Mouse (Mus musculus) bone marrow macrophage, adult 2 months (primary cell): Measurements from ENCODE around the gene Gyg. TPM values are rescaled to one million over a fixed set of nuclear protein-coding genes. Genes with fewer than 3 reads are reported as not detected.

Experiments used
- H3K27ac ChIP-seq: 2 replicates; pipeline ENCODE4 v1.5.1; 2012; ENCODE audit warnings: low read depth, low read length; ENCODE audit not compliant: insufficient read depth
- H3K4me1 ChIP-seq: 2 replicates; pipeline ENCODE4 v1.6.1; 2012; ENCODE audit warnings: low read length; ENCODE audit not compliant: control insufficient read depth, insufficient read depth
- H3K4me3 ChIP-seq: 2 replicates; pipeline ENCODE4 v1.5.1; 2012; ENCODE audit warnings: mild to moderate bottlenecking, low read length, moderate library complexity; ENCODE audit not compliant: insufficient read depth
- CTCF ChIP-seq: IDR thresholded peaks from 2 replicates; pipeline ENCODE4 v1.5.1; 2012; ENCODE audit warnings: low read depth, mild to moderate bottlenecking, low read length, moderate library complexity
- POLR2A ChIP-seq: IDR thresholded peaks from 2 replicates; pipeline ENCODE4 v1.6.1; 2012; ENCODE audit warnings: mild to moderate bottlenecking, low read depth, low read length, borderline replicate concordance
- polyA plus RNA-seq: library from polyadenylated mRNA; stranded (reverse); fragments of >200 nt; gene quantifications from 2 replicates; pipeline ENCODE4 v1.2.4, GENCODE M21; 2012; ENCODE audit not compliant: missing spikeins, insufficient read depth, insufficient read length

The Gyg gene
- polyA plus RNA-seq, 1 experiment, result 171 TPM

DNA sequence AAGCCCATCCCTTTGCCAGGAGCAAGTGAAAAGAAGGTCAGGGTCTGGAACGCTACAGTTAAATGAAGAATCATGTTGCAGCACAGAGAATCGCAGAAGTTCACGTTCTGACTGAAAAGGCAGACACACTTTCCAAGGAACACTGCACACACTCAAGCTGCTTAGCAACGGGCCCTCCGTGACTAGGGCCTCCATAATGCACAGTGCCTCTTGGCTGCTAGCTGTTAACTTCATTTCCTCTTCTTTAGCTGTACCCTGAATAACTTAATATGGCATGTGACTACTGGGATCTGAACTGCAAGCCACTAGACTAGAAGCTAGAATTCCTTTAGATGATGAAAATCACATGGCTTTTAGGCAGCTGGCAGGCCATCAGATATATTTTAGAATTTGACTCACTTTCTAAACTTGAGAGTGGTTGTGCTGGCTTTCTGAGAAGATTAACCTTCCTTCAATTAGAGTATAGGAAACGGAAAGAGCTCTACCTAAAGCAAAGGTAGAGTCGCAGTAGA lies 8.2 kb downstream of the Gyg start:
- TF ChIP-seq POLR2A (no peak), CTCF (no peak)
- Histone ChIP-seq H3K4me1 (peaks cover 23% of the 10 kb centered on the region), H3K4me3 (no peak overlapping the region), H3K27ac (peak overlapping the region; percentile 71)

DNA sequence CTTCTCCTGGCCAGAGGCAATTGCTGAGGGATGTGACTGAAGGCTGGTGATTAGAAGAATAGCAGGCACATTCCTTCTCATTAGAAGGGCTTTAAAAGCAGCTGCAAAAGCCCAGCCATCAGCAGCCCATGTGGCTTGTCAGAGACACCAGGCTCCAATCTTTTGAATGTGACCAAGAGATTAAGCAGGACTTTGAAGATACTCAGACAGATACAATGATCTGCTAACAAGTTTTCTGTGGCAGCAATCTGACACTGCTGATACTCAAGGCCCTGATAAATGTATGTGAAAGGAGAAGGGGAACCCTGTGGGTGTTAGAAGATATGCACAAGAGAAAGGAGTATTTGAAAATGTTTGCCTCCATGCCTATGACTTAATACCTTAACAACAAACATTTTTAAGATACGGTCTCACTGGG lies 9.4 kb downstream of the Gyg start:
- TF ChIP-seq POLR2A, result no peak
- no peak for TF ChIP-seq CTCF
- no peak overlapping the region for H3K4me3 ChIP-seq
- peaks cover 23% of the 10 kb centered on the region for H3K4me1 ChIP-seq
- H3K27ac ChIP-seq, result peak overlapping the region; percentile 40; the same call in 1 of the 2 replicates

DNA sequence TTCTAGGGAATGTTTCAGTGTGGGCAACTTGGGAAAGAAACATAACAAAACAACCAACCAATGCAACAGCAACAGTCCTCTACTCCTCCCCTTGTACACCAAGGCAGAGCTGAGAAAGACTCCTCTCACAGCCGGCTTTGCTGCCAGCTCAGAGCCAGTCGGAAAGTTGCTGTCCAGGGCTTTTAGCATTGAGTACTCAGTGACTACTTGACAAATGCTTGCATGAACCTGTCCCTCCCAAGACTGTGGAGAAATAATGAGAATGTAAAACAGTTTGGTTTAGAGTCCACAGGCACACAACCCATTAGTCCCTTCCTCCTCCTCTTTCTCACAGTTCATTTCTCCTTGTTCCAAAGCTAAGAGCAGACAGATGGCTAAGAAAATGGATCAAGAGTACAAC lies 10.7 kb downstream of the Gyg start:
- peaks cover 23% of the 10 kb centered on the region for H3K4me1 ChIP-seq
- no peak overlapping the region for H3K4me3 ChIP-seq
- TF ChIP-seq CTCF, result no peak
- no peak for TF ChIP-seq POLR2A
- no peak overlapping the region for H3K27ac ChIP-seq

DNA sequence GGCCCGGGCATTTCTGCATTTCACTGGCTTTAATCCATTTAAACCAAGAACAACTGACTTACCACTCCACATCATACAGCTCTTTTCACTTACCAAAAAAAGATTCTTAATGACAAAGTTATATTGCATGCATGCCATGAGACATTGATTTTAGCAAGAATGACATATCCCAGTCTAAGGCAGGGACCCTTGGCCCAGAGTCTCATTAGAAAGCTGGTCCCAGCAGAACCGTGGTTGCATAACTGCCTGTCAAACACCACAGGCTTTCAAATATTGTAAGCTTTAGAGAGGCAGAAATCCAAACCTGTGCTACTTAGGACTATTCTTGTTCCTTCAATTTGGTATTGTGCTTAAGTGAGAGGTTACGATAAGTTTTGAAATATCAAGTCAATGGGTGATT lies 11.4 kb downstream of the Gyg start:
- no peak for TF ChIP-seq CTCF
- no peak for TF ChIP-seq POLR2A
- Histone ChIP-seq H3K4me1 (peaks cover 23% of the 10 kb centered on the region), H3K4me3 (no peak overlapping the region), H3K27ac (no peak overlapping the region)

DNA sequence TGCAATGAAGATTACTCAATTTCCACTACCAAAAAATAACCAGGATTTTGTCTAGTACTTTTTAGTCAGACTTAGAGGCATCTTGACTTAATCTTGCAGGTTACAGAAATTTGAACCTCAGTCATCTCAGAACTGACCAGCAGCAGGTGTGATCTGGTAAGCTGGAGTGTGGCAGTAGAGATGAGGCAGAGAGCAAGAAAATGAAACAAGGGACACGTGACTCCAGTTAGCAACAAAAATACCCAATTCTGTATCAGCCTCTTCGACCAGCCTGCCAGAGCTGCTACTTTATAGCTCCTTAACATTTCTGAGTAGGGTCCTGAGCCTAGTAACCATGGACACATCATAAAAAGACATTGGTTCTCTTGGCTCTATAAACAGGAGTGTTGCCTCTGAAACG lies 12.5 kb downstream of the Gyg start:
- H3K4me3 ChIP-seq, result no peak overlapping the region
- H3K4me1 ChIP-seq, result peaks cover 17% of the 10 kb centered on the region
- TF ChIP-seq CTCF, result no peak
- TF ChIP-seq POLR2A, result no peak
- H3K27ac ChIP-seq, result no peak overlapping the region

DNA sequence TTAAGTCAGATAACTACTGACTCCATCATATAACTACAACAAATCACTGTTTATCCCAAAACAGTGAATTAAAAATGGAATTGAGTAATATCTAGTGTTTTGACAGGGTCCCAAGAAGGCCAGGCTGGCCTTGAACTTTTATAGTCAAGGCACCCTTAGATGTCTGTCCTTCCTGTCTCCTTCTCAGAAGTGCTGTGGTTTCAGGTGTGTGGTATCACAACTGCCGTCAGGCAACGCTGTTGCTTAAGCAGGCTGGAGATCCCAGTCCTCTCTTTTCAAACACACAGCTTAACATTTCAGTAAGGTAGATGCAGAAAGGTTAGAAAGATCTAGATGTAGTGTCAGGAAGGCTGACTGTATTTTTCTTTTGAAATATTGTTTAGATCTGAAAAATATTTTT lies 13.0 kb downstream of the Gyg start:
- Histone ChIP-seq H3K27ac (no peak overlapping the region), H3K4me3 (no peak overlapping the region), H3K4me1 (peaks cover 19% of the 10 kb centered on the region)
- TF ChIP-seq POLR2A, result no peak
- no peak for TF ChIP-seq CTCF

DNA sequence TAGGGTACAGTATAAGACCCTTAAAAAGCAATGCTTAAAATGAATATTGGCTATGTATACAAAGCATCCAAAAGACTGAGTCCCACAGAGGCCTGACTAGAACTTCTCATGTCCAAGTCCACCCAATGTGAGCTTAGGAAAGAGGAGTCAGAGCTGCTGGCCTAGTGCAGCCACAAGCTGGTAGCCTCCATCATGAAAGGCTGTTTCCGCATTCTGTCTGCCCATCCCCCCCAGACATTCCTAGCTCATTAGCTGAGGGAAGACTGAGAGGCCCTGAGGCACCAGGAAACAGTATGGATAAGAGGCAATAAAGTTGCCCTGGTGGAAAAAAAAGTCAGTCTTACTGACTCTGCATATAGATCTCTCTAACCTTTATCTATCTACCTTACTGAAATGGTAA lies 13.4 kb downstream of the Gyg start:
- TF ChIP-seq CTCF (no peak), POLR2A (no peak)
- peaks cover 21% of the 10 kb centered on the region for H3K4me1 ChIP-seq
- no peak overlapping the region for H3K27ac ChIP-seq
- no peak overlapping the region for H3K4me3 ChIP-seq

DNA sequence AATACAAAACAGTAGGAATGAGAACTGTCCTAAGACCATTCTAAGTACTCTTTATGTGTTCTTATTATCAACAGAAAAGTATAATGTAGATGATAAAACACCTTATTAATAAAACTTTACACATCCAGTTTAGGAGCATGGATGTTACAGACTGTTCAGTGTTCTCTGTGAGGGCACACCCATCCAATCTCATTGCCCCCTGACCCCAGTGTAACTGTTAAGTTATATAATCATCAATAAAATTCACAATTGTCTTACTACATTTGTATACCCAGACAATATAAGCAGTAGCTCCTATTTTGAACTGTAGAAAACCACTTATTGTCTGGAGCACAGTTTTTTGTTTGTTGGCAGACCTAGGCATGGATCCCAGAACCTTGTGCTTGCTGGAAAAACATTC lies 13.9 kb downstream of the Gyg start:
- peaks cover 20% of the 10 kb centered on the region for H3K4me1 ChIP-seq
- H3K27ac ChIP-seq, result no peak overlapping the region
- TF ChIP-seq POLR2A (no peak), CTCF (no peak)
- no peak overlapping the region for H3K4me3 ChIP-seq

DNA sequence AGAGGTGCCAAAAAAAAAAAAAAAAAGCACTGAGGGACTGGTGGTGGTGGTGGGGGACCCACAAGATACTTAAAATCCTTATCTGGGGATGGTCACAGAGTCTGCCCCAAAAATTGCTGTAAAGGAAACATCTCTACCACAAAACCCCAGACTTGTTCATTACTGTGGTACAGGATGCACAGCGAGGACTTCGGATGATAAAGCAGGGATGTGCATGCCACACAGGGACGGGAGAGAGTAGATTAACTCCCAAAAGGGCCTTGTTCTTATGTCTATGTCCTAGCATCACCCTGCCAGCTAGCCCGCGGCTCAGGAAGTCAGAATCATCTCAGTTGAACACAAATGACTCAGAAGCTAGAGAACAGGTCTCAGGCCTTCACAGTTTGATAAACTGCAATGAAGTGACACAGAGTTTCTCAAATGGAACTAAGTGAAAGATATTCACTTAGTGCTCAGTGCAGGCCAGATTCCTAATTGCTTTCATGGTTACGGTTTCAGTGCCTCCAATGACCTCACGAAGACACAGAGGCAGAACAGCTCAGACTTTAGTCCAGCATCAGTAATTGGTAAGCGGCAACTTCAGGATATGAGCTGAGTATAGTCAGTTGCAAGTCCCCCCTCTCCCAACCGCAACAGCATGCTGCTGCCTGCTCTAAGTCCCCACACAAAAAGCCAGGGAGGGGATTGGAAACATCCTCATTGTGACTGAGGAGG lies 18.1 kb downstream of the Gyg start:
- Histone ChIP-seq H3K4me1 (peaks cover 40% of the 10 kb centered on the region), H3K4me3 (no peak overlapping the region), H3K27ac (0 out of 2 replicates have a peak overlapping the region, but pooled peaks have one; percentile 7)
- TF ChIP-seq POLR2A (no peak), CTCF (no peak)

DNA sequence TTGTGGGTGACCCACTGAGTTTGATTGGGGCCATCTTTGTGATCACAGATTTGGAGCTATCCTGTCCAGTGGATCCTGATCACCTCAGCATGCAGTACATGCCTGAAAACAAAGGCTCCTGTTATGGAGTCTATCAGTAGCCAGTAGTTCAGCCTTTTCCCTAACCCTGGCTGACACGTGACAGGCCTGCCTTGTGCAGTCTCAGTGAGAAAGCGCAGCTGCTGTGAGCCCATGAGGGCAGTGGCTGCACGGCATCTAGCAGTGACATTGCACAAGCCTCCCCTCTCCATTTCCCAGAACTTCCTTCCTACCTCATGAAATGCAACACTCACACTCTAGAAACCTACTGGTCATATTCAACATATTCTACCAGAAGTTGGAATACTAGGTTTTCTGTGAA lies 20.6 kb downstream of the Gyg start:
- no peak overlapping the region for H3K4me3 ChIP-seq
- TF ChIP-seq POLR2A, result no peak
- TF ChIP-seq CTCF, result no peak

More for the DNA sequence above, 20.6 kb downstream of the Gyg start:
- peak overlapping the region; percentile 89 for H3K27ac ChIP-seq
- peaks cover 61% of the 10 kb centered on the region for H3K4me1 ChIP-seq
